Mouse (Mus musculus): ENCODE results near the gene 2010111I01Rik.

DNA sequence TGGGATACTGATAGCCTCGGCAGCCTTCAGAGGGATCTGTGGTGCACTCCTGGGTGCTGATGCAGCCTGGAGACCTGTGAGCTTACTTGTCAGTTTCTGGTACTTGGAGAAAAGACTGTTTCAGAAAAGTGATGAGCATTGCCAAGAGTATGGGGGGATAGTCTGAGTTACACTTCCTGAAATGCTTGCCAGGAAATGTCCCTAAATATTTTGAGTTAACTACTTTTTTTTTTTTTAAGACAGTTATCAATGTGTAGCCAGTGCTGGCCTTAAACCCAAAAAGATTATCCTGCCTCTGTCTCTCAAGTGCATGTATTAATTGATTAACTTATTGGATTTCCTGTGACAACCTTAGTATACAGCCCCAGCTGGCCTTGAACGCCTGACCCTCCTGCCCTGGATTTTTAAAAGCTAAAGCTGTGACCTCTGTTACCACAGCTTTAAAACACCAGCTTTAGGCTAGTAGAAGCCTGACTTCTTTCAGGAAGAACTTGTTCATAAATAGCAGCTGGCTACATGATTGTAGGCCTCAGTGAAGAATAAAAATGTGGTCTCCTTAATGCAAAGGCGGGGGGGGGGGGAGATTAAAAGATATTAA is 150.6 kb downstream of the 2010111I01Rik start:
- TF ChIP-seq CTCF (conservative IDR thresholded peaks at IDR 0.05; ENCODE audit: insufficient read depth, insufficient read length, low read depth, low read length): no peak
- TF ChIP-seq POLR2A (IDR thresholded peaks at IDR 0.05; ENCODE audit: low read depth, low read length): no peak

All from kidney, adult 2 months (tissue).